Mouse (Mus musculus): ENCODE results near the gene Fhad1.
"Not testable (repeated sequence)": the region's sequence is repeated elsewhere in the genome, so short reads cannot be mapped to it uniquely, and the experiment has no call there.

Gene Fhad1

GRCm38 (mm10) chr4:142014659-142015608, at the start of gene Fhad1:
TSS of gene Fhad1 (minus strand) at chr4:142015082.
- peak; percentile 74 for DNase-seq

GRCm38 (mm10) chr4:142063057-142063534, 48.2 kb upstream of the Fhad1 start:
- peak; percentile 36 for DNase-seq

GRCm38 (mm10) chr4:142061485-142062240, 46.8 kb upstream of the Fhad1 start:
- no peak for DNase-seq

- no peak for DNase-seq
These were observed 45.8 kb upstream of the Fhad1 start for GRCm38 (mm10) chr4:142060455-142061378.

- no peak for DNase-seq
These were observed 44.9 kb upstream of the Fhad1 start for GRCm38 (mm10) chr4:142059841-142060193.

- no peak for DNase-seq
These were observed 44.4 kb upstream of the Fhad1 start for GRCm38 (mm10) chr4:142059113-142059840.

GRCm38 (mm10) chr4:142057529-142058216, 42.8 kb upstream of the Fhad1 start:
- no peak for DNase-seq

GRCm38 (mm10) chr4:142055600-142055999, 40.7 kb upstream of the Fhad1 start:
- no peak for DNase-seq

- no peak for DNase-seq
These were observed 39.7 kb upstream of the Fhad1 start for GRCm38 (mm10) chr4:142054580-142054979.

- DNase-seq: no peak
These were observed 39.0 kb upstream of the Fhad1 start for GRCm38 (mm10) chr4:142053661-142054448.

GRCm38 (mm10) chr4:142053261-142053660, 38.4 kb upstream of the Fhad1 start:
- no peak for DNase-seq

- DNase-seq: no peak
These were observed 37.7 kb upstream of the Fhad1 start for GRCm38 (mm10) chr4:142052391-142053132.

GRCm38 (mm10) chr4:142051883-142052282, 37.0 kb upstream of the Fhad1 start:
- DNase-seq: not testable (repeated sequence)

- DNase-seq: no peak
These were observed 35.1 kb upstream of the Fhad1 start for GRCm38 (mm10) chr4:142049963-142050362.

GRCm38 (mm10) chr4:142048391-142048790, 33.5 kb upstream of the Fhad1 start:
- no peak for DNase-seq

- no peak for DNase-seq
These were observed 32.1 kb upstream of the Fhad1 start for GRCm38 (mm10) chr4:142047005-142047404.

- DNase-seq: no peak
These were observed 31.6 kb upstream of the Fhad1 start for GRCm38 (mm10) chr4:142046496-142046895.

- no peak for DNase-seq
These were observed 30.8 kb upstream of the Fhad1 start for GRCm38 (mm10) chr4:142045595-142046163.

GRCm38 (mm10) chr4:142044452-142044851, 29.6 kb upstream of the Fhad1 start:
- no peak for DNase-seq

Measured in lung, postnatal 14 days (tissue).